Mouse (Mus musculus): Measurements from ENCODE around the gene Zbtb22.
"Not testable (repeated sequence)": the region's sequence is repeated elsewhere in the genome, so short reads cannot be mapped to it uniquely, and the experiment has no call there.

The Zbtb22 gene

DNA sequence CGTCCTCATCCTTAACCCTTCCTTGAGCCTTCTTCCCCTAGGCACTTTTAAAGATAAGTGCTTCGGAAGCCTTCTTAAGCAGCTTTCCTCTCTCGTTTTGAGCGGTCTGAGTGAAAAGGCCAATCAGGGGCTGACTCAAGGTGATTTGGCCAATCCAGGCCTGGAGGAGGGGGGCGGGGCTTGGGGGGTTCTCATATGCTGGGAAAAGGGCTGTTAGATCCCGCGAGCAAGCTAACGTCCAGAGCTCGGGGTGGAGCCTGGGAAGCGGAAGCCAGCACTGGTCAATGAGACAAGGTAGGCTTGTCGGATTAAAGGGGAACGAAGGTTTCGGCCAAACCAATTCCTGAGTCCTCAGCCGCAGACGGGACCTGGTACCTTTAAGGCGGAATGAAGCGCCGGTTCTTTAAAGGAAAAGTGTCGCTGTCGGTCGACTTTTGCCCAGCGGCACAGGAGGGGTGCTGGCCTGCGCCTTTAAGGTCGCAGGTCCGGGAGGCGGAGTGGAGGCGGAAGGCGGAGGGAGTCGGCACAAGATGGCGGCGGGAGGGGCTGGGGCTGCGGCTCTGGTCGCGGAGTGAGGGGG is at the start of gene Zbtb22, which contains the start of gene Tapbp:
TSS of gene Zbtb22 (plus strand) at position 234 of the 580 bp plus-strand sequence.
TSS of gene Tapbp (plus strand) at position 229 of the 580 bp plus-strand sequence.
- peak; percentile 96 to 98 for DNase-seq (ENCODE audit: low spot score in 2 of 2)

DNA sequence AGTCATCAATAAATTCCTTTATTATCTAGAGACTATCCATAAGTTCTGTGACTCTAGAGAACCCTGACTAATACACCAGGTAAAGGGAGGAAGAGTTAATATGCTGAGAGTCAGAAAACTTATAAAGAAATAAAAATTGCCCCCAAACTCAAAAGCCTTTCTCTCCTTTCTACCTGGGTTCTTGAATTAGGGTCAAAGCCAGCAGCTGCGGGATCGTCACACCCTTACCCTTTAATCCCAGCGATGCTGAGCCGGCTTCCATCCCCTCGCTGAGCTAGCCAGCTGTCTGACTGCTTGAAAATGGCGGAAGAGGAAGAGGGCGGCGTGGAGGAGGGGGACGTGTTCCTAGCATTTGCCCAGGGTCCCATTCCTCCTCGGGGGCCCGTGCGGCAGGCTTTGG is 42.2 kb upstream of the Zbtb22 start, which contains the start of gene Gm7029:
TSS of gene Gm7029 (plus strand) at position 301 of the 400 bp plus-strand sequence.
- not testable (repeated sequence) for DNase-seq (ENCODE audit: low spot score in 2 of 2)

DNA sequence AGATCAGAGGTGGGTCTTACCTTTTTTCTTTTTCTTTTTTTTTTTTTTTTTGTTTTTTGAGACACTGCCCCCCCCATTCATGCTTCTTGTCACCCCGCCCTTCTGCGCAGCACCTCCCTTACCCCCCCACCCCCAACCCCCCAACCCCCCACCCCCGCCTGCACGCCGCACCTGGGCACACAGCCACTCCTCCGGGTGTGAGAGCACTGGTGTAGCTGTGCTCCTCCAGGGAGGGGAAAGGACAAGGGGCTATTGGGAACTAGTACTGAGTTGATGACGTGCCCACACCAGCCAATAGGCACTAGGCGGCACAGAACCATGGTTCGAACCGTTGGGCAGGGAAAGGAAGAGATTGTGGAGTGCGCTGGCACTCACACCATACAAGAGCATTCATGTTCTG is 41.3 kb upstream of the Zbtb22 start:
- no peak for DNase-seq (ENCODE audit: low spot score in 2 of 2)

DNA sequence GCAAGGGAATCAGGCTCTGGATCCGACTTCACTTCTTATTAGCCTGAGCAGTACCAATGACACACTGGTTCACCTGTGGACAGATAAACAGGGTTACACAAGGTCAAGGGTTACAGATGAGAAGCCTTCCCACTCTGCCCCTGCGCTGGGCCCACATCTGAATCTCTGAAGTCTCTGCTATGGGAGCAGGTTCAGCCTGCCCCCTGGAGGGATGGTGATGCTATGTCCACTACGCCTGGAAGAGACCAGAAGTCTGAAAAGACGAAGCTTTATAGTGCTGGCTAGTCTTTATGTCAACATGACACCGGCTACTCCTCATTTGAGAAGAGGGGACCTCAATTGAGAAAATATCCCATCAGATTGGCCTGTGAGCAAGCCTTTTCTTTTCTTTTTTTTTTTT is 39.9 kb upstream of the Zbtb22 start:
- DNase-seq (ENCODE audit: low spot score in 2 of 2) = peak in 1 of 2 experiments; percentile 13

DNA sequence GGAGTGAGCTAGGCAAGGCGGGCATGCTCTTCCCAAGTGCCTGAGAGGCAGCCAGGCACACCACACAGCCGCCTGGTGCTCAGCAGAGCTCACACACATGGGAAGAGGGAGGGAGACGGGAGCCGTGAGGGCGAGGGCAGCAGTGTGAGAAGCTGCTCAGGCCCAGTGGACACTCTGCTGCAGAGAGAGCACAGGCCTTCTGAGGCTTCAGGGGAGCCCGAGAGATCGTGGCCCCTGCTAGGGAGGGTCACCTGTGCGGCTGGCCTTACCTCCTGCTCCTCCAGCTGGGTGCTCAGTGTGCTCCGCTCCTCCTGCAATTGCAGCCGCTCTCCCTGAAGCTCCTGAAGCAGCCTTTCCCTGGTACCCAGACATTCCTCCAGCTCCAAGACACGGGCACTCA is 31.4 kb upstream of the Zbtb22 start:
- not testable (repeated sequence) for DNase-seq (ENCODE audit: low spot score in 2 of 2)

DNA sequence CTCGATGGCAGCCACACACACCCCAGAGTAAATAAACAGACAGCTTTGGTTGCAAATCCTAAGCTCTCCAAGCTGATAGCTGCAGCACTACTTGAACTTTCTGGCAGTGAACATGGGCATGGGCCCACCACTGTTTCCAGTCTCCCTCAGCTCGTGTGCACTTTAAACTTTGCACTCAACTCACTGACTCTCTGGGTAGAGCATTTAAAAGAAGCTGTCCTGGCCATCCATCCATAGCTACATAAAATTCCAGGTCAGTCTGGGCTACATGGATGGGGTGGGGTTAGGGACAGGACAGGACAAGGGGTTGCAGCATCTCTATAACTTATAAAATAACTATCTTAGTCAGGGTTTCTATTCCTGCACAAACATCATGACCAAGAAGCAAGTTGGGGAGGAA is 27.9 kb upstream of the Zbtb22 start:
- not testable (repeated sequence) for DNase-seq (ENCODE audit: low spot score in 2 of 2)

DNA sequence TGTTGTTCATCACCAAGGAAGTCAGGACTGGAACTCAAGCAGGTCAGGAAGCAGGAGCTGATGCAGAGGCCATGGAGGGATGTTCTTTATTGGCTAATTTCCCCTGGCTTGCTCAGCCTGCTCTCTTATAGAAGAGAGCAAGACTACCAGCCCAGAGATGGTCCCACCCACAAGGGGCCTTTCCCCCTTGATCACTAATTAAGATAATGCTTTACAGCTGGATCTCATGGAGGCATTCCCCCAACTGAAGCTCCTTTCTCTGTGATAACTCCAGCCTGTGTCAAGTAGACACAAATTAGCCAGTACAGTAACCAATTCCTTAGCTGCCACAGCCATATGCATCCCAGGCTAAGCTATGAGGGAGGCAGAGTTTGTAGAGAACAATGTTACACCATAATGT is 27.5 kb upstream of the Zbtb22 start:
- DNase-seq (ENCODE audit: low spot score in 2 of 2) = not testable (repeated sequence)

DNA sequence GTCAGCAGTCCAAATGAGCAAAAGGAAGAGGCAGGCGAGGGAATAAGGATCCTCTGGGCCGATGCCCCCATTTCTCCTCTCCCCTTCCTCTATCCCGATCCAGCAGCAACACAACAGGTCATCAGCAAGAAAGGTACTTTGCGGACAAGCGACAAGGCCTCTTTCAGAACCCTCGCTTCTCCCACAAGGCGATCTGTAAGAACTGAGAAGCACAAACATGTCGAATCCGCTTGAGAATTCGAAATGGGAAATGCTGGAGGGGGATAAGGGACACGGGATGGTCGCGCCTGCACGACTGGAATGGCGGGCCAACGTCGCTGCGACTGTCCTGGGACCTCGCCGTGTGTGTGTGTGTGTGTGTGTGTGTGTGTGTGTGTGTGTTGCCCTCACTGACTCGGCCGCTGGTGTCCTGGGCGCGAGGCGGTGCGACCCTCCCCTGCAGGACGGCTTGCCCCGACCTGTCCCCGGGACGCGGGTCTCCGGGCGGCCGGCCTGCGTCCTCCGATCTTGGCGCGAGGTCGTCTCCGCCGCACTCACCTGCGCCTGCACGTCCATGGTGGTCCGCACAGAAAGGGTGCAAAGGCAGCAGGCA is 25.7 kb upstream of the Zbtb22 start:
- DNase-seq (ENCODE audit: low spot score in 2 of 2) = not testable (repeated sequence)

DNA sequence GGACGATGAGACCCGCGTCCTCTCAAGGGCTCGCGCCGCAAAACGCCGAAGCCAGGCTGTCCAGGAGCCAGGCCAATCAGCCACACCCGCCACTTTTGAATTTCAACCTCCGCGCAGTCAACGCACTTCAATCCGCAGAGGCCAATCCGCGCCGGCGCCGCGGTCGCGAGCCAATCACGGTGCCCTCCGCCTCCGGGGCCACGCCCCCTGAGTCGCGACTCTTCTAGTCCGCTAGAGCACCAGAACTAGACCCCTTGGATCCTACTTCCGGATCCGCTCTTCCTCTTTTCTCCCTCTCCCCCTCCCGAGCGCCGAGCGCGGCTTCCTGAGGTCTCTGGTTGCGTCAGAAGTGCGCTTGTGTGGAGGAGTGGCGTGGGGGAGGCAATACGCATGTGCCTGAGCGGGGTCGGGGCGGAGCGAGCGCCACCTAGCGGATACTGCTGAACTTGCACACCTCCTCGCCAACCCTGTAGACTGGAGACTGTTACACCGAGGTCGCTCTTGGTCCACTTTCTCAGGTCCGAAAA is 25.1 kb upstream of the Zbtb22 start, which contains the start of gene Kifc1:
TSS of gene Kifc1 (minus strand) at position 129 of the 527 bp plus-strand sequence.
- peak; percentile 99 to 100 for DNase-seq (ENCODE audit: low spot score in 2 of 2)

DNA sequence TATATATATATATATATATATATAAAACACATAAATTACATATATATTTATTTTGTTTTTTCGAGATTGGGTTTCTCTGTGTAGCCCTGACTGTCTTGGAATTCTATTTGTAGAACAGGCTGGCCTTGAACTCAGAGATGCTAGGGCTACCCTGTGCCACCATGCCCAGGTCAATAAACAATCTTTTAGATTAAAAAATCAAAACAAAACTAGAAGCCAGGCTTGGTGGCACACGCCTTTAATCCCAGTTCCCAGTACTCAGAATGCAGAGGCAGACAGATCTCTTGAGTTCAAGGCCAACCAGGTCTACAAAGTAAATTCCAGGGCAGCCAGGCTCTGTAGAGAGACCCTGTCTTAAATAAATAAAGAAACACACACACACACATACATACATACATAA is 24.3 kb upstream of the Zbtb22 start:
- no peak for DNase-seq (ENCODE audit: low spot score in 2 of 2)

DNA sequence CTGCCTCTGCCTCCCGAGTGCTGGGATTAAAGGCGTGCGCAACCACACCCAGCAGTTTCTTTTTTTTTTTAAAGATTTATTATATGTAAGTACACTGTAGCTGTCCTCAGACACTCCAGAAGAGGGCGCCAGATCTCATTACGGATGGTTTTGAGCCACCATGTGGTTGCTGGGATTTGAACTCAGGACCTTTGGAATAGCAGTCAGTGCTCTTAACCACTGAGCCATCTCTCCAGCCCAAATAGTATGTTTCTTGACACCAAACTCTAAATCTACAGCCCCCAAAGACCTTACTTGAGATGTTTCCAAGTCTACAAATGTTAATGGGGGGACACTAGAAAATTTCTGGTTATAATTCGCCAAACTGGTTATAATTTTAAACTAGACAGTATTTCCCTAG is 23.8 kb upstream of the Zbtb22 start:
- DNase-seq (ENCODE audit: low spot score in 2 of 2) = not testable (repeated sequence)

DNA sequence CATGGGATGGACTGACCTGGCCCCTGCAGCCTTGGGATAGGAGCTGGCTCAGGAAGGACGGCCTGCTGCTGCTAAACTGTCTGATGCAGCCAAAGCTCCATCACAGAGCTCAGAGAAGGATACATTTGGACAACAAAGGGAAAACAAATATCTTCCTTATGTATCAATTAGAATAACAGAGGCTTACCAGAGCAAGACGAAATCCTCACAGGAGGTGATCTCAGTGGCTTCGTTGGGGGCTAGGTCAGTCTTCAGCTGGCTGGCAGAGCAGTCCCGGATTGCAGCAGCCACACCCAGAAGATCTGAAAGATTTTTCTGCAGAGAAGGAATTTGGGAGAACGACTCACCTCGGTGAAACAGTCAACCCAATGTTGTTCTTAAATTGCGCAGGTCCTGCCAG is 23.3 kb upstream of the Zbtb22 start:
- no peak for DNase-seq (ENCODE audit: low spot score in 2 of 2)

DNA sequence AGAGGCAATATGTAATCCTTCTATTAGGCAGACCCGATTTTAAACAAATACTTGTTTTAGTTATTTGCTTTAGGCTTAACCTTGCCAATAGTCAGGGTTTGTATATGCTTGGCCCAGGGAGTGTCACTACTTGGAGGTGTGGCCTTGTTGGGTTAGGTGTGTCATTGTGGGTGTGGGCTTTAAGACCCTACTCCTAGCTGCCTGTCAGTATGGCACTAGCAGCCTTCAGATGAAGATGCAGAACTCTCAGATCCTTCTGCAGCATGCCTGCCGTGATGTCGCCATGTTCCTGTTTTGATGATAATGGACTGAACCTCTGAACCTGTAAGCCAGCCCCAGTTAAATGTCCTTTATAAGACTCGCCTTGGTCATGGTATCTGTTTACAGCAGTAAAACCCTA is 22.7 kb upstream of the Zbtb22 start:
- DNase-seq (ENCODE audit: low spot score in 2 of 2) = not testable (repeated sequence)

DNA sequence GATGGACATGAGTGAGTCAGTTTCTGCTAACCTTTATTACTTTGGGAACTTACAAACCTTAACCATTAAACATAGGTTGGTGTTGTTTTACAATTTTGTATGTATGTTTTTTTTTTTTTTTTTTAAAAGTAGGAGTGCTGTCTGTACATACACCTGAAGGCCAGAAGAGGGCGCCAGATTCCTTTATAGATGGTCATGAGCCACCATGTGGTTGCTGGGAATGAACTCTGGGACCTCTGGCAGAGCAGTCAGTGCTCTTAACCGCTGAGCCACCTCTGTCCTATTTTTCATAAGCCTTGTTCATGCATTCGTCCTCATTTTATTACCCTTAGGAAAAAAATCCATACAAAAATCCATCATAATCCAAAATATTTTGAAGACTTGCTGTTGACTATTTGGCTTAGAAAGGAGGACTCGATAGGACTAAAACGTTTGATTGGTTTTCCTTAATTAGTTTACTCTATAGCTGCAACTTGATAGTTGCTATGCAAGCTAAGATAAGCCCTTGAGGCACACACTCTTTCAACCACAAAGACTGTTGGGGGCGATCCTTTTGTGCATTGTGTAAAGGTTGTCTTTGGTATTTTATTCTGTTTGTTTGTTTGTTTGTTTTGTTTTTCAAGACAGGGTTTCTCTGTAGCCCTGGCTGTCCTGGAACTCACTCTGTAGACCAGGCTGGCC is 18.4 kb upstream of the Zbtb22 start:
- DNase-seq (ENCODE audit: low spot score in 2 of 2) = no peak

DNA sequence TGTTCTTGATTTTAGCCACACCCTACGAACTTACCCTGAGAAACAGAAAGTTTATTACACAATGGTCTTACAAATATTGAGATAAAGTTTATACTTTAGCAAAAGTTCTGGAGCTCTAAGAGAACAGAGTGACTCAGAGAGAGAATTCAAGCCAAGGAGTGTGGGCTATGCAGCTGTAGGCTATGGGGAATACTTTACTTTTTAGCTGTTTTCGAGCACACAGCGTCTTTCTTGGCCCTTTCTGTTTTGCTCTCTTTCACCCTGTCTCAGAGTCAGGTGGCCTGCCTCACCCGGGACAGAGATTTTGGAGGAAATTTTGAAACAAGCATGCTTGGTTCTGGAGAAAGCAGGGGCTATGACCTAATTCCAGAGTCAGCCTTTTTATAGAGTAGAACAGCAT is 17.5 kb upstream of the Zbtb22 start:
- DNase-seq (ENCODE audit: low spot score in 2 of 2) = not testable (repeated sequence)

DNA sequence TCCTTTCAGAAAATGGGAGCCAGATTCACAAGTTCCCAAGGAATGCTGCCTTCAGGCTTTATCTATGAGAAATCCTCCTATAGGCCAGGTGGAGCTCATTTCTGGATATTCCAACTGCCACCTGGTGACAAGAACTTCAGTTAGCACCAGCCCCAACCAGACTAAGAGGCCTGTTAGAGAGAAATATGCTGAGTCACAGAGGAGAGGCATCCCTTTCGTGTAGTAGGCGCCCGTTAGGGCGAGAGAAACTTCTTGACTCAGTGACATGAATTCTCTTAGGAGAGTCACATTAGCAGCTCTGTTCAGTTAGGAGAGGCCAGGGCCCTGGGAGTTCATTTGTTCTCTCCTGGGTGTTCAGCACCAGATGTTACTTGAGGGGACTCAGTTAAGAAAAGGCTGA is 16.1 kb upstream of the Zbtb22 start:
- no peak for DNase-seq (ENCODE audit: low spot score in 2 of 2)

DNA sequence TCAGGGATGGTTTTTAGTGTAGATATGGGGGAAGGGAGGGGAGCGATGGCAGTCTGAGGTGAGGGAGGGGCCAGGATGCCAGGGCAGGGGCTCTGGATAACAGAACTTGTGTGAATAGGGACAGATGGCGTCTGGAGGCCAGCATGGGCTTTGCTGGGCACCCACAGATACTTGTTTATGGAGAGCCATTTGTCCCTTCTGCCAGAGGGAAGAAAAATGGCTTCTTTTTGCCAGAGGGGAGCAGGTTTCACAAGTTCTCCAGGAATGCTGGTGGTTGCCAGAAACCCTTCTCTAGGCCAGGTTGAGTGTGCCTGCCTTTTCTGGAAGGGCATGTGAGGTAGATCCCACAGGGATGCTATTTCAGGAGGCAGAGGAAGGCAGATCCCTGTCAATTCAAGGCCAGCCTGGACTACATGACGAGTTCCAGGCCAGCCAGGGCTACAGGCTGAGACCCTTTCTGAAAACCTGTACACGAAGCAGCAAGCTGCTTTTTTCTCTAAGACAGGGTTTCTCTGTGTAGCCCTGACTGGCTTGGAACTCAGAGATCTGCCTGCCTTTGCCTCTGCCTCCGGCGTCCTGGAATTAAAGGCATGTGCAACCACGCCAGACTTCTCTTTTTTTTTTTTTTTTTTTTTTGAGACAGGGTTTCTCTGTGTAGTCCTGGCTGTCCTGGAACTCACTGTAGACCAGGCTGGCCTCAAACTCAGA is 15.3 kb upstream of the Zbtb22 start:
- no peak for DNase-seq (ENCODE audit: low spot score in 2 of 2)

DNA sequence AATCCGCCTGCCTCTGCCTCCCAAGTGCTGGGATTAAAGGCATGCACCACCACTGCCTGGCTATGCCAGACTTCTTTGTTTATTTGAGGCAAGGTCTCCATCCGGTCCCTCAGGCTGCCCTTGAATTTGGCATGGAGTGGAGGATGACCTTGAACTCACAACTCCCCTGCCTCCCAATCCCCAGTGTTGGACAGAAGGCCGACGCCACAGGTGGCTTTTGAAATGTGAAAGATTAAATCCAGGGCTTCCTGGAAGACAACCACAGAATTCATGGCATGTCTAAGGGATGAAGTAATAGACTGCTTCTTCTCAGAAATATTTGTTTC is 14.8 kb upstream of the Zbtb22 start:
- no peak for DNase-seq (ENCODE audit: low spot score in 2 of 2)

DNA sequence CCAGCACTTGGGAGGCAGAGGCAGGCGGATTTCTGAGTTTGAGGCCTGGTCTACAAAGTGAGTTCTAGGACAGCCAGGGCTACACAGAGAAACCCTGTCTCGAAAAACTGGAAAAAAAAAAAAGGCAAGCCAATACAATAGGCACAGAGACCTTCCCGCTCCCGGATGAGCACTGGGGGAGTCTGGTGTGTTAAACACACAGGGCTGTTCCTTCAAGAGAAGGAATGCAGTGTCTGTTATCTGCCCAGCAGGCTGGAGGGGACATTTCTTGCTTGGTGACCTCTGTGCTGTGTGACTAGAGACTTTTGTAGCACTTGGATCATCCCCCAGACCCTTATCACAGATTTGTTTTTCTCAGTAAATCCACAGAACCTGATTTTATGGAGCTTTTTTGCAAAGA is 14.1 kb upstream of the Zbtb22 start:
- DNase-seq (ENCODE audit: low spot score in 2 of 2) = no peak

DNA sequence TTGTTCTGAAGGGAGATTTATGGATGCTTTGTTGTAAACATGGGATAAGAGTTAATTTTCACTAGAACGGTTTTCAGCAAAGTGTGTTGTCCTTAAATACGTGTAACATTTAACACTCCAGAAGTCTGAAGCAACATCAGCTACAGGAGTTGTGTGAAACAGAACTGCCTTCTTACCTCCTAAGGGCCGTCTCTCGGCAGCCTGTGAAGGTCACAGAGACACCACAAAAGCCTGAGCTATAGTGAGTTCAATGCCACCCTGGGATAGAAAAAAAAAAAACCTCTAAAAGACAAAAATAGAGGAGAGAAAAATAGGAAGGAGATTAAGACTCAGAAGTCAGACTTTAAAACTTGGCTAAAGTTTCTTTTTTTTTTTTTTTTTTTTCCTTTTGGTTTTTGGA is 13.6 kb upstream of the Zbtb22 start:
- DNase-seq (ENCODE audit: low spot score in 2 of 2) = no peak

DNA sequence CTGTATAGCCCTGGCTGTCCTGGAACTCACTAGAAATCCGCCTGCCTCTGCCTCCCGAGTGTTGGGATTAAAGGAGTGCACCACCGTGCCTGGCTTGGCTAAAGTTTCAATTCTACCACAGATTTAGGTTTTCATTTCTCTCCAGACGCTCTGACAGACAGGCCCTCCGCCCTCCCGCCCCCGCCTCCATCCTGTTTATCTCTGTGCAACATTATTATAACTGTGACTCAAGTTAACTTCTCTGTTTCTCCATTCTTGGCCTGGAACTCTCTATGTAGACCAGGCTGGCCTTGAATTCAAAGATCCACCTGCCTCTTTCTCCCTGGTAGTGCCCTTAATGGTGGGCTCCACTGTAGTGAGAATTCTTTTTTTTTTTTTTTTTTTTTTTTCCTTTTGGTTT is 13.2 kb upstream of the Zbtb22 start:
- DNase-seq (ENCODE audit: low spot score in 2 of 2) = no peak
